Mouse (Mus musculus) embryonic fibroblast, embryonic 13.5 days (primary cell): Measurements from ENCODE around the gene Smo.

Source experiments
- CTCF ChIP-seq: IDR thresholded peaks from 2 replicates; pipeline ENCODE4 v1.5.1; 2011; ENCODE audit warnings: mild to moderate bottlenecking, control low read depth, low read length, moderate library complexity, borderline replicate concordance; ENCODE audit not compliant: insufficient read depth
- POLR2A ChIP-seq: IDR thresholded peaks from 2 replicates; pipeline ENCODE4 v1.6.1; 2011; ENCODE audit warnings: low read depth, mild to moderate bottlenecking, control low read depth, low read length, moderate library complexity

GRCm38 (mm10) chr6:29788779-29789350 is 53.6 kb downstream of the Smo start:
- TF ChIP-seq CTCF (no peak), POLR2A (no peak)
